ENCODE assay signal across 25 mouse cellular contexts in genomic region chr11:49803801-49804200, GRCm38 (mm10).
"Had no signal": no experiment of that assay in that cellular context is flagged by ENCODE, and none has a peak within 500 bp of the region (broad histone marks: within the 10 kb centered on the region; RNA-seq: fewer than 3 reads in every experiment).

No protein-coding gene starts in this region.

- H3K9ac ChIP-seq: heart, embryonic 12.5 days; hindbrain, embryonic 13.5 days; hindbrain, embryonic 15.5 days; kidney, embryonic 15.5 days; limb, embryonic 13.5 days; limb, embryonic 15.5 days; liver, embryonic 12.5 days; liver, embryonic 14.5 days had no signal

- ATAC-seq: hindbrain, postnatal 0 days; liver, embryonic 12.5 days had no signal

- H3K9me3 ChIP-seq: heart, embryonic 10.5 days; hindbrain, embryonic 13.5 days; hindbrain, embryonic 15.5 days; kidney, embryonic 15.5 days; limb, embryonic 13.5 days; limb, embryonic 15.5 days; liver, embryonic 12.5 days had no signal

- H3K4me3 ChIP-seq: gastrocnemius, adult 2 months; heart, embryonic 10.5 days; heart, embryonic 12.5 days; hindbrain, embryonic 13.5 days; hindbrain, embryonic 15.5 days; kidney, embryonic 15.5 days; limb, embryonic 13.5 days; limb, embryonic 15.5 days; liver, embryonic 12.5 days had no signal

- H3K27me3 ChIP-seq: heart, embryonic 12.5 days; hindbrain, embryonic 13.5 days; hindbrain, embryonic 15.5 days; kidney, embryonic 15.5 days; limb, embryonic 13.5 days; limb, embryonic 15.5 days; liver, embryonic 12.5 days had no signal

- H3K4me2 ChIP-seq: heart, embryonic 12.5 days; hindbrain, embryonic 13.5 days; hindbrain, embryonic 15.5 days; kidney, embryonic 15.5 days; limb, embryonic 13.5 days; limb, embryonic 15.5 days; liver, embryonic 12.5 days had no signal

- H3K27ac ChIP-seq: gastrocnemius, adult 2 months; heart, embryonic 10.5 days; hindbrain, embryonic 13.5 days; hindbrain, embryonic 15.5 days; hindbrain, postnatal 0 days; kidney, embryonic 15.5 days; kidney, postnatal 0 days; limb, embryonic 13.5 days; limb, embryonic 15.5 days; liver, embryonic 12.5 days; liver, embryonic 14.5 days had no signal

- H3K36me3 ChIP-seq: hindbrain, embryonic 15.5 days; liver, embryonic 12.5 days had no signal

- DNase-seq: gastrocnemius, adult 2 months; gastrocnemius, postnatal 10 days; gastrocnemius, postnatal 25 days; heart, adult 18-20 months; heart, postnatal 10 days; heart, postnatal 36 days; kidney, adult 11 months; kidney, adult 2 months; kidney, adult 9 months; kidney, postnatal 14 days; kidney, postnatal 36 days; layer of hippocampus, adult 9-11 months; layer of hippocampus, postnatal 36 days; left cerebral cortex, postnatal 4 days had no signal
